Mouse (Mus musculus): ENCODE results near the gene Hrh2. TPM values are rescaled to one million over a fixed set of nuclear protein-coding genes. Genes with fewer than 3 reads are reported as not detected.
A peak's percentile ranks its signal among the peaks of the same experiment; 100 is the strongest.

Gene Hrh2
- total RNA-seq (2015; ENCODE audit: low replicate concordance) (5.0 and 7.7 TPM in 2 replicates), total RNA-seq (2017; ENCODE audit: low replicate concordance) (1.4 and 1.5 TPM in 2 replicates)

DNA sequence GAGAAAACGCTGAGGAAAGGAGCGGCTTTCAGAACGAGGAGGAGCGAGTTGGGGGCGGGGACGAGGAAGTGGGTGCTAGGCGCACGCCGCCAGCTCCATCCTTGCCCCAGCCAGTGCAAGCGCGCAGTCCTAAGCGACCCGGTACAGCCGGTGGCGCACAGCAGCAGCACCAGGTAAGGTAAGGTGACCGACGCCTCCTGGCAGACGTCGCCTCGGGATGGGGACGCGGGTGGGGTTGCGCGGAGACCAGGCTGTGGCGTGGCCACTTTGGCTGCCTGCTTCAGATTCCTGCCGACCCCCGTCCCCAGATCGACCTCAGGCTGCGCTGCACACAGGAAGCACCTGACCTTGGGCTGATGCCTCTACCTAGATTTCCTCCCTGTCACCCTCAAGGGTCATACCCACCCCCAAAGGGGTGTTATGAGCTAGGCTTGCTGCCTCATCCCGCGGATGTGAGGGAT, at the start of gene Hrh2:
Gene Hrh2 (plus strand): TSS at position 109 of the 461 bp plus-strand sequence.
- ATAC-seq (replicated peaks; ENCODE audit: low FRiP score, poor library complexity, severe bottlenecking), result no peak

DNA sequence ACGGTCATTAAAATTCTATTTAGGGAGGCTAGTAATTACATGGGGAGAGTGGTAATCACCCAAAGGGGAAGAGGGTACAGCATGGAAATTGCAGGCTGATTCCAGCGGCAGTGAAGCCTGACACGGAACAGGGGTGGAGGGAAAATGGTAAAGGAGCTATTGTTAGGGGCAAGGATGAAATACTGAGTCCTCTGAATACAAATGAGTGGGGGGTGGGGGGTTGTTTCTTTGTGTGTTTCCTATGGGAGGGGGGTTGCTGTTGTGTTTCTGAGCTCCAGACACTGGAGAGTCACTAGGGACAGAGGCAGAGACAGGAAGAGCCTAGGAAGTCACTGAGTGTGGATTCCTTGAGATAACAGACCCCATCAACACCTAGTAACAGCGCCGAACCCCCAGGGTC, 48.1 kb upstream of the Hrh2 start:
- no peak for ATAC-seq (replicated peaks; ENCODE audit: low FRiP score, poor library complexity, severe bottlenecking)

- no peak for ATAC-seq (replicated peaks; ENCODE audit: low FRiP score, poor library complexity, severe bottlenecking)
These were observed 47.3 kb upstream of the Hrh2 start for GRCm38 (mm10) chr13:54144624-54145023.

DNA sequence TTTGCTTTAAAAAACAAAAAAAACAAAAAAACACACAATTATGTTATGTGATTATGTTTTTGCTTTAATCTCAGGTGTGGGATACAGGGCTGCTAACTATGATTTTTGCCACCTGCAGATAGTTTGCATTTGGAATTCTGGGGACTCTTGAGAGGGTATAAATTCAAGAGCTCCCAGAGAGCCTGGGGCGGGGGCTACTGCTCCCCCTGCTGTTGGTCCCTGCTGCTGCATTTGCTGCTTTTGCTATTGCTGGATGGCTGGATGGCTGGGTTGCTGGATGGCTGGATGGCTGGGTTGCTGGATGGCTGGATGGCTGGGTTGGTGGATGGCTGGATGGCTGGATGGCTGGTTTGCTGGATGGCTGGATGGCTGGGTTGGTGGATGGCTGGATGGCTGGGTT, 44.6 kb upstream of the Hrh2 start:
- ATAC-seq (replicated peaks; ENCODE audit: low FRiP score, poor library complexity, severe bottlenecking), result no peak

DNA sequence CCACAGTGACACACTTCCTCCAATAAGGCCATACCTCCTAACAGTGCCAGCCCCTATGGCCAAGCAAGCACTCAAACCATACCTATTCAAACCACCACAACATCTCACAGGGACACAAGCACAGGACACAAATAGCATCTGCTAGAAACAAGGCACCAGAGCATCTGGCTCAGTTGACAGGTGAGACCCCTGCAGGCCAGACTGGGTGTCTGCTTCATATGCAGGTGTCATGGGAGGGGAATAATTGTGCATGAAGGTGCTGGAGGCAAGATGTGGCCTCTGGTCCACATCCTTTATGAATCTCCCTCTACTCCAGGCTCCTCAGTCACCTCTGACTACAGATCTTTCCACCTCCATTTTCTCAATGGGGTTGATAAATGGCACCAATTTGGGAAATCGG, 39.5 kb upstream of the Hrh2 start:
- no peak for ATAC-seq (replicated peaks; ENCODE audit: low FRiP score, poor library complexity, severe bottlenecking)

GRCm38 (mm10) chr13:54152911-54153310, 39.0 kb upstream of the Hrh2 start:
- ATAC-seq (replicated peaks; ENCODE audit: low FRiP score, poor library complexity, severe bottlenecking), result no peak

- no peak for ATAC-seq (replicated peaks; ENCODE audit: low FRiP score, poor library complexity, severe bottlenecking)
These were observed 38.2 kb upstream of the Hrh2 start for GRCm38 (mm10) chr13:54153672-54154218.

DNA sequence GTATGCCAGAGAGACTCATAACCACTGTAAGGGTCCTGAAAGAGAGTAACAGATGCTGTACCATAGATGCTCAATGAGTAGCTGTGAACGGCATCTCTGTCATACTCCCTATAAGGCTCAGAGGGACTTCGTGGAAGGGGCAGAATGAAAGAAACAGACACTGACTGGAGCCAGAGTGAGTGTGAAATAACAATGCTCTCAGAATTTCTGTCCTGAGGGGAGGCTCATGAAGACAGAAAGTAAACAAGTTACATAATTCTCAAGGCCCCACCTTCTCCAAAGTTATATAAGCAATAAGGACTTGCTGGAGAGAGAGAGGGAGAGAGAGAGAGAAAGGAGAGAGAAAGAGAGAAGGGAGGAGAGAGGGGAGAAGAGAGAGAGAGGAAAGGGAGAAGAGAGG, 36.1 kb upstream of the Hrh2 start:
- no peak for ATAC-seq (replicated peaks; ENCODE audit: low FRiP score, poor library complexity, severe bottlenecking)

GRCm38 (mm10) chr13:54159256-54159655, 32.7 kb upstream of the Hrh2 start:
- no peak for ATAC-seq (replicated peaks; ENCODE audit: low FRiP score, poor library complexity, severe bottlenecking)

- ATAC-seq (replicated peaks; ENCODE audit: low FRiP score, poor library complexity, severe bottlenecking), result no peak
These were observed 32.2 kb upstream of the Hrh2 start for GRCm38 (mm10) chr13:54159756-54160155.

- no peak for ATAC-seq (replicated peaks; ENCODE audit: low FRiP score, poor library complexity, severe bottlenecking)
These were observed 31.4 kb upstream of the Hrh2 start for GRCm38 (mm10) chr13:54160546-54160945.

DNA sequence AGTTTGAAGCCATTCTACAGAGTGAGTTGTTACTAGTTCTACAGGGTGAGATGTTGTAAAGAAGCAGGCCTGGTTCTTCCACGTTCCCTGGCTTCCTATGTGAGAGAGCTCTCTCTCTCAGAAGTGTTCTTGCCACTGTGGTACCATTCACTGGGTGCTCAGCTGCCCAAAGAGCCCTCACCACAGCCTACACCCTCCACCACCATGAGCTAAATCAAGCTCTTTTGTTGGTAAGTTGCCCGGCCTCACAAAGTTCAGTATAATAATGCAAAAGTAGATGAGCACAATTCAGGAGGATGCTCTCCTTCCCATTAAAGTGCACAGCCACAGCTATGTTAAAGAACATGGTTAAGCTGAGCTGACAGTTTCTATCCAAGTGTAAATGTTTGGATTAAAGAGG, 30.4 kb upstream of the Hrh2 start:
- no peak for ATAC-seq (replicated peaks; ENCODE audit: low FRiP score, poor library complexity, severe bottlenecking)

- no peak for ATAC-seq (replicated peaks; ENCODE audit: low FRiP score, poor library complexity, severe bottlenecking)
These were observed 28.6 kb upstream of the Hrh2 start for GRCm38 (mm10) chr13:54163363-54163762.

- ATAC-seq (replicated peaks; ENCODE audit: low FRiP score, poor library complexity, severe bottlenecking), result no peak
These were observed 27.5 kb upstream of the Hrh2 start for GRCm38 (mm10) chr13:54164462-54164861.

DNA sequence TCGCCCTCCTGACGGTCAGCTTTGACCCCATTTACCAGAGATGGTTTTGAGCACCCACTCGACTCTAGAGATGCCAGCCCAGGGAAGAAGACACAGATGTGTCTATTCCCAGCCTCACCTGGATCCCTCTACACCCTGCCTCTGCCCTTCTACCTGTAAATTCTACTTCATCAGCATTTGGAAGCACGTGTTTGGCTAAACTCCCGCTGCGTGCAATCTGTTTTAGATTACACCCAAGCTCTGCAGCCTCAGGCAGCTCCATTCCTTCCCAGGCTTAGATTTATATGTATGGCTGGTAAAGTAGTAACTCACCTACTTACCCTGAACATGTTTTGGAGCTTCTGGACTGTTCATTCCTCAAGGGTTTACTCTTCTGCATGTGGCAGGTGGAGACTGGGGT, 26.9 kb upstream of the Hrh2 start:
- no peak for ATAC-seq (replicated peaks; ENCODE audit: low FRiP score, poor library complexity, severe bottlenecking)

DNA sequence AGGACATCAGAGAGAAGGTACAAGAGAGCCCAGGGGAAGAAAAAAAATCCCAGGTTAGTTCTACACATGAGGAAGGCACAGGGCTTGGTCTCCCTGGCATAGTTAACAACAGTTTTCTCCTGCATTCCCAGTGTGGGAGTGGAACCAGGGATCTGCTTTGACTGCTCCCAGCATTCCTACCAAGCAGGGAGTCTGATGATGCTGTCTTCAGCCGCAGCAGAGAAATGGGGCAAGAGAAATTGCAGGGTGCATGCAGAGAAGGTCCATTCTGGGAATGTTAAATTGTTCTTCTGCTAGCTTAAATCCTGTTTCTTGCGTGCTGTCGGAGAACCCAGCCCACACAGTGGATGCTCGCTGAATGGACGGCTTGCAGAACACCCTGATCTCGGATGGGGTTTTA, 26.2 kb upstream of the Hrh2 start:
- ATAC-seq (replicated peaks; ENCODE audit: low FRiP score, poor library complexity, severe bottlenecking), result no peak

DNA sequence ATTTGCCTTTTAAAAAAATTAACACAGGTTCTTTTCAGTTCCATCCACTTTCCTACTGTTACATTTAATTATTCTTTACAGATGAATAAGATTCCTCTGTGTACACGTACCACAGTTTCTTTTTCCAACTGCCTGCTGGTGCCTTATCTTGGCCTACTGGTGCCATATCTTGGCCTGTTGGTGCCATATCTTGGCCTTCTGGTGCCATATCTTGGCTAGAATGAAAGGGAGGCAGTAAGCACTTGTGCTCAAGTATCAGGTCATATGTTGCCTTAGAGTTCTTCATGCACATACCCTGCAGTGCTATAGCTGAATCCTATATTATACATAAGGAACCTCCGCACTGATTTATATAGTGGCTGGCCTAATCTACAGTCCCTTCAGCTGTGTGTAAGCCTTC, 24.9 kb upstream of the Hrh2 start:
- peak; percentile 62; the same call in 1 of the 2 replicates for ATAC-seq (replicated peaks; ENCODE audit: low FRiP score, poor library complexity, severe bottlenecking)

GRCm38 (mm10) chr13:54168675-54169074, 23.3 kb upstream of the Hrh2 start:
- no peak for ATAC-seq (replicated peaks; ENCODE audit: low FRiP score, poor library complexity, severe bottlenecking)

- ATAC-seq (replicated peaks; ENCODE audit: low FRiP score, poor library complexity, severe bottlenecking), result no peak
These were observed 21.6 kb upstream of the Hrh2 start for GRCm38 (mm10) chr13:54170288-54170687.

- no peak for ATAC-seq (replicated peaks; ENCODE audit: low FRiP score, poor library complexity, severe bottlenecking)
These were observed 20.6 kb upstream of the Hrh2 start for GRCm38 (mm10) chr13:54171346-54171745.

DNA sequence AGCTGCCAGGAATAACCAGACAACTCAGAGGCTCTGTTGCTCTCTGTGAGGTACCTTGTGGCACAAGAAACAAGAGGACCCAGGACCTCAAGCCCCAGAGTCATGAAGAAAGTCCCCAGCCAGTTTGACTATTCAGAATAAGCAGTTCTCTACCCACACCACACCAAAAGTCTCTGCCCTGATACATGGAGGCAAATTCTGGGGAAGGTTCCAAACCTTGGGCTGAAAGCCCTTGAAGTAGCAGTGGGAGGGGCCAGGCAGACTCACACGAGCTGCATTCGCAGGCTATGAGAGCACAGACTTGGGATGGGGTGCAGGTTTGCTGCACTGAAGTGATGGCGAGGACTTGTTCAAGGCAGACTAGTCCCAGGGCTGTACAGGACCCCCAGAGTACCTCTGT, 20.2 kb upstream of the Hrh2 start:
- no peak for ATAC-seq (replicated peaks; ENCODE audit: low FRiP score, poor library complexity, severe bottlenecking)

DNA sequence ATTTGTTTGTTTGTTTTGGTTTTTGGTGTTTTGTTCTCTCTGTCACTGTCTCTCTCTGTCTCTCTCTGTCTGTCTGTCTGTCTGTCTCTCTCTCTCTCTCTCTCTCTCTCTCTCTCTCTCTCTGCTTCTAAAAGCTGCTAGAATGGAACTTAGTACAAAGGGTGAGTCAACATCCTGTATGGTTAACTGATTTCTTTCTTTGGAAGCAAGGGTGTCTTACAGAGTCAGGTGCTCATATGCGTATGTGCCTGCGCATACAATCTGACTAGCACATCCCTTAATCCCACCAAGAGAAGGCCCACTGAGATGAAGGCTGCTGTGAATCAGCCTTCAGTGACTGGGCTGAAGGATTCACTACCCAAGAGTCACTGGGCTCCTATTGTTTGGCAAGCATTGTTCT, 18.0 kb upstream of the Hrh2 start:
- ATAC-seq (replicated peaks; ENCODE audit: low FRiP score, poor library complexity, severe bottlenecking), result no peak
